Mouse (Mus musculus): Measurements from ENCODE around the gene Ebf4.
"Not testable (repeated sequence)": the region's sequence is repeated elsewhere in the genome, so short reads cannot be mapped to it uniquely, and the experiment has no call there.

Gene Ebf4

DNA sequence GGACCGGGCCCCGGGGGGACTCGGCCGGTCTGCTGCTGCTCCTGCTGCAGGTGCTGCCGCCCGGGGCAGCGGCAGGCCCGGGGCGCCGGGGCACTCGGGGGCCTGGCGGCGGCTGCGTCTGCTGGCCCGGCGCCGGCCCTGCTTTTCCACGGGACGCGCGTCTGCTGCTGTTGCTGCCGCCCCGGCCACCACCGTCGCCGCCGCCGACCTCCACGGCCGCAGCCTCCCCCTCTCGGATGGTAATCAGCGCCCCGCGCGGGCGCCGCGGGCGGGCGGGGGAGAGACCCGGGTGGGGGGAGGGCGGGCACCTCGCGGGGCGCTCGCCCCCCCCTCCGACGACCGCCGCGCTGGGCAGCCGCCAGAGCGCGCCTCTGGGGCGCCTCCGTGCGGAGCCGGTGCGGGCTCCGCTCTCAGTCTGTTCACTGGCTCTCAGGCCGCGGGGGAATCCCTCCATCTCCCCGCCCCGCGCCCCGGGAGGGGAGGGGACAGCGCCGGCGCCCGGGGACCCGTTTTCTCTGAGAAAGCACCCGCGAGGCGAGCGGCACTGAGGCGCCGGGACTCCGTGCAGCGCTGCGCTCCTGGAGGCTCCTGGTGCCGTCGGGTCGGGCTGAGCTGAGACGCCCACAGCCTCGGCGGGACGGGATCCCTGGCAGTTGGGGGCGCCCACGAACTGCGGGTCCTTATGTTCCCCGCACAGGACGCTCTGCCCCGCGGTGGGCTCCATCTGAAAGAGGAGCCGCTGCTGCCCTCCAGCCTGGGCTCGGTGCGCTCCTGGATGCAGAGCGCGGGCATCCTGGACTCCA is 563 bp downstream of the Ebf4 start:
- DNase-seq (ENCODE audit: low spot score in 2 of 2) = peak; percentile 15 to 20

GRCm38 (mm10) chr2:130296134-130296745 is 1.3 kb downstream of the Ebf4 start:
- DNase-seq (ENCODE audit: low spot score in 2 of 2) = no peak

- DNase-seq (ENCODE audit: low spot score in 2 of 2) = no peak
Measured at GRCm38 (mm10) chr2:130297580-130297979, 2.6 kb downstream of the Ebf4 start.

DNA sequence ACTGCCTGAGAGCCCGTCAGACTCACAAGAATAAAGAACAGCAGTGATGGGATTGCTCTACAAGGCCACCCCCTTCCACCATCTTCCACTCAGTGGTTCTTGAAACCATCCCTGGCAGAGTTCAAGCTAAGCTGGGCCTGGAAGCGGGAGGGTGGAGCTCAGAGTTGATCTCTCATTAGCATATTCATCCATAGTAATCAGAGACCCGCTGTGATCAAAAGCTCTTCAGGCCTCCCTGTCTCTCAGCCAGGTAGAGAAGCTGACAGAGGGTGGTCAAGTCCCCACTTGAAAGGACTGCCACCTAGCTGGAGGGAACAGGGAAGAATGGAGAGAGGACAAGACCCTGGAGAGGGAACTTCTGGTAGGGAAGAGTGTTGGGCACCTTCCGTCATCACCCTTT is 8.0 kb downstream of the Ebf4 start:
- DNase-seq (ENCODE audit: low spot score in 2 of 2) = no peak

DNA sequence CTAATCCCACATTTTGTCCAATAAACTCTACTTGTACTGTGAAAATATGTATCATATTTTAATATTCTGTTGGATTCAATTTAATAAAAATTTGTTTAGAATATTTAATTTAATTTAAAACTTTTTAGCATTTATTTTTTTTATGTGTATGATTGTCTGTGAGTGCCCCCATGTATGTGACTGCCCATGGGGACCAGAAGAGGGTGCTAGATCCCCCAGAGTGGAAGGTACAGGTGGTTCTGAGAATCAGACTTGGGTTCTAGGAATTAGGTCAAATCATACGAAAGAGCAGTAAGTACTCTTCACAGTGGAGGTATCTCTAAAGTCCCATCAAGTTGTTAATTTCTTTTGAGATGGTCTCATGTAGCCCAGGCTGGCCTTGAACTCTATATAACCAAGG is 32.1 kb downstream of the Ebf4 start:
- no peak for DNase-seq (ENCODE audit: low spot score in 2 of 2)

DNA sequence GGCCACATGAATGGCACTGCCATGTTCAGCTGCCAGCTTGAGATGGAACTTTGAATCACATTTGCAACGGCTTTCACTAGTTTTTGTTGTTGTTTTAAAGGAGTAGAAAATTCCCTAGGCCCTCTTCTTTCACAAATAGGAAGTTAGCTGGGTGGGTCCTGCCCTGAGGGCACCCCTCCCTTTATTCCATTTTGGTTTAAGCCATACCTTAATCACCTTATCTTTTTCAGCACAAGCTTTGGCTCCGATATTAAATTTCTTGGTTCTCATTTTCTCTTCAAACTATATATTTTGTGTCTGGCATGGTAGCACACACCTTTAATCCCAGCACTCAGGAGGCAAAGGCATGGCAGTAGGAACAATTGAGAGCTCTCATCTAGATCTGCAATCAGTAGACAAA is 34.5 kb downstream of the Ebf4 start:
- DNase-seq (ENCODE audit: low spot score in 2 of 2) = no peak

DNA sequence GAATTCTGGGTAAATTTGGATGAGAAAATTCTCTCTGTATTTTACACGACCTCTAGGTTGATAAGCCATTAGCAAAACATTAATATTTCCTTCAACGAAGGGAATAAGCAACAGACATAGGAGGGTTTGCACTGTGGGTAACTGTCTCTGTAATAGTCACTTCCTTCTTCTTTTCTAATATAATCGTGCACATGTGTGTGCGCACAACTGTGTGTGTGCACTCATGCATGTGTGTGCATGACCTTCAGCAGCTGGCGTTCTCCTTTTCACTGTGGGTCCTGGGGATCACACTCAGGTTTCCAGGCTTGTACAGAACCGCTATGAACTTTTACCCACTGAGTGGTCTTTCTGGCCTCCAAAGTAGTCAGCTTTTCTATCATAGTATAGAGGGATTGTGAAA is 40.1 kb downstream of the Ebf4 start:
- DNase-seq (ENCODE audit: low spot score in 2 of 2) = no peak

DNA sequence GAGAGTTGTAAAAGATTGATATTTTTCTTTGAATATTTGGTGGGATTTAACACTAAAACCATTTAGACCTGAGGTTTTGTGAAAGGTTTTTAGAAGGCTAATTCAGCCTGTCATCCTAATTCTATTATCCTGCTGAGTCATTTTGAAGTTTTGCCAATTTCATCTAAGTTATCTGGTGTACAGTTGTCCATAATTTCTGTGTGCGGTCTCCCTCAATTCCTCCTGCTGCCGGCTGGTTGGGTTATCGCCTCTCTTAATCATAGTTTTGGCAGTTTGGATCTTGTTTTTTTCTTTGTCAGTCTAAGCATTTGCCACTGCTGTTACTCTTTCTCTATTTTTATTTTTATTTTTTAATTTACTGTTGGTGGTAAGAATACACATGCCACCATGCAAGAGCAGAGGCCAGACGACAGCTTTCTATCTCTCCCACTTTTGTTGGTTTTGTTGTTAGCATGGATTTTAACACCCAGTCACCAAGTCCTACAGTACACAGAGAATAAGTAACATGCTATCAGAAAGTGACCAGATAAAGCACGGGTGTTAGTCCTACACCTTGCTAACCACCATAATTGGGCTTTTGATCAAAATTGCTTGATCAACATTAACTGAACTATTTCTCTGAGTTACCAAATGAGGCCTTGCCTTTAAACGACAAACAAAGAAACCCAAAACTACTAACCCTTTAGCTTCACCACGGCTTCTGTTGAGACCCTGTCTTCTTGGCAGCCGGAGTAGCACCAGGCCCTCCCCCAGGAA is 45.7 kb downstream of the Ebf4 start:
- no peak for DNase-seq (ENCODE audit: low spot score in 2 of 2)

DNA sequence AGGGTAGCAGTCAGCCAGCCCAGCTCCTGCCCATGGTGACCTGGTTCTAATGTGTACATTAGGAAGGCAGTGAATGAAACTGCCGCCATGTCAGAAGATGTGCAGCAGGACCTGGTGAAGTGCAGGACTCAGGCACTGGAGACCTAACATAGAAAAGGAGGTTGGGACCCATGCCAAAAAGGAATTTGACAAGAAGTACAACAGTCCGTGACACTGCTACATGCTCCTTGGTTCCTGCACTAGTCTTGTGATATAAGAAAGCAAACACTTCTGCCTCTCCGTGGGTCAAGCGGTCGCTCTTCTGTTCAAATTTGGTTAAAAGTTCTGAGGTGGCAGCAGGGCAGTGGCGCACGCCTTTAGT is 46.2 kb downstream of the Ebf4 start:
- no peak for DNase-seq (ENCODE audit: low spot score in 2 of 2)

DNA sequence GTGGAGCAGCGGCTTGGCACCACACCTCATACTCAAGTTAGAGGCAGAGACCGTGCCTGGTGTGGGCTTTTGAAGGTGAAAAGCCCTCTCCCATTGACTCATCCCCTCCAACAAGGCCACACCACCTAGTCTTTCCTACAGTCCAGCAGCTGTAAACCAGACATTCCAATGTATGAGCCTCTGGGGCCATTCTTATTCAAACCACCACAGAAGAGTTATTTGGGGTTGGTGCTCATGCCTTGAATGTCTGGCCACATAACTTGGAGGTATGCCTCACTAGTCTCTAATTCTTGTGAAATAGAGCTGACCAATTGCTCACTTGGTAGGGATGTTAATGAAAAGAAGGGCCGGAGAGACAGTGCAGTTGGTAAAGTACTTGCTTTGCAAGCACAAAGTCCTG is 55.4 kb downstream of the Ebf4 start:
- DNase-seq (ENCODE audit: low spot score in 2 of 2) = no peak

DNA sequence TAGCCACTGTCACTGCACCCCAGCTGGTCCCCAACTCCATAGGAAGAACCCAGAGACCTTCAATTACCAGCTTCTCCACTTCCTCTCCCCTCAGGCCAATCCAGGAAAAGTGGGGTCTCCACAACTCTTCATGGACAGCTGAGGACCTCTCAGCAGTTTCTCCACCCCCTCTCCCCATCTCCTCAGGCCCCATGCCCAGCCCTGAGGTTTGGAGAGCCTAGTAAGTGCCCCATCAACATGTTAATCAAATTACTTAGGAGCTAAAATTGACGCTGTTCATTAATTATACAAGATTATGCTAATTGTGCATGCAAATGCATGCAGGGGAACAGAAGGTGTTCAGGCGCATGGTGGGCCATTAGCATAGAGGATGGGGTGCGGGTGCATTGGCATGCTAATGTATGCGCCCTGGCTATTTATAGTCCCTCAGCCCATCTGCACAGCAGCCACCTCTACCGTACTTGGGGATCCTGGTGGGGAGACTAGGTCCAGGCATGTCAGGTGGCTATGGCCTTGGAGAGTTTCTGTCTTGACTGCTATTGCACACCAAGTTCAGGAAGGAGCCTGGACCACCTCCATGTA is 56.9 kb downstream of the Ebf4 start:
- no peak for DNase-seq (ENCODE audit: low spot score in 2 of 2)

DNA sequence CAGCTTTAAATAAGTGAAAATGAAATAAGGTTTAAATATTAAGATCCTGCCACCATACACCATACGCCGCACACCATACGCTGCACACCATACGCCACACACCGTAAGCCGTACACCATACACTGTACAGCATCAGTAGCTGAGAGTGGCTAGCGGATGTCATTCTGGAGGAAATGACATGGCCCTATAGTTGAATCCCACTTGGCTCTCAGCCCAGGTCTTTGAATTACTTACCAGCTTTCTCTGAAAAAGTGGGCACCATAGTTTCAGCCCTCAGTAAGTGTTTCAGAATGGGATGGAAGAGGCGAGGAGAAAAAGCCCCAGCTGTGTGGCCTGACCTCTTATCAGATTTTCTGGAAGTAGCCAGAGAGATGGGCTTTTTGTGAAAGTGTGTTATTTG is 58.4 kb downstream of the Ebf4 start:
- DNase-seq (ENCODE audit: low spot score in 2 of 2) = no peak

DNA sequence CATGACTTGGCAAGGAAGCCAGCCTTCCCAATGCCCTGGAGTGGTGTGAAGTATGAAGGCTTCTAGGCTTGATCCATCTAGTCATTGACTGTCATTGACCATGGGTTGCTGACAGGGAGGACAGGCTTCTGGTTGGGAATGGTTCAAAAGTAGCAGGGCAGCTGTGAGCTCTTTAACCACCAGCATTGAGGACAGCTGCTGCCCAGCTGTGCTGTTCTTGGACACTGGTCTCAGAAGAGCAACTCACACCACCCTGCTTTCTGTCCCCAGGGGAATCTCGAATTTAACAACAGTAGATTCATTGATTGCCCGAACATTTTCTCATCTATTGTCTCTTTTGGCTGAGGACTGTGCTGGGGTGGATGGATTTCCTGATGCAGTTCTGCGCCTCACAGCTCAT is 58.9 kb downstream of the Ebf4 start:
- no peak for DNase-seq (ENCODE audit: low spot score in 2 of 2)

GRCm38 (mm10) chr2:130357551-130357950 is 62.6 kb downstream of the Ebf4 start:
- DNase-seq (ENCODE audit: low spot score in 2 of 2) = no peak

GRCm38 (mm10) chr2:130358852-130359251 is 63.9 kb downstream of the Ebf4 start:
- DNase-seq (ENCODE audit: low spot score in 2 of 2) = no peak

- peak in 1 of 2 experiments; percentile 22 for DNase-seq (ENCODE audit: low spot score in 2 of 2)
Measured at GRCm38 (mm10) chr2:130362511-130363026, 67.6 kb downstream of the Ebf4 start.

- DNase-seq (ENCODE audit: low spot score in 2 of 2) = peak; percentile 22 to 34
Measured at GRCm38 (mm10) chr2:130365211-130366094, 70.5 kb downstream of the Ebf4 start.

GRCm38 (mm10) chr2:130367386-130367785 is 72.4 kb downstream of the Ebf4 start:
- no peak for DNase-seq (ENCODE audit: low spot score in 2 of 2)

GRCm38 (mm10) chr2:130373026-130373425 is 78.1 kb downstream of the Ebf4 start:
- not testable (repeated sequence) for DNase-seq (ENCODE audit: low spot score in 2 of 2)

- DNase-seq (ENCODE audit: low spot score in 2 of 2) = no peak
Measured at GRCm38 (mm10) chr2:130374951-130375350, 80.0 kb downstream of the Ebf4 start.

GRCm38 (mm10) chr2:130383205-130383604 is 88.2 kb downstream of the Ebf4 start:
- no peak for DNase-seq (ENCODE audit: low spot score in 2 of 2)

All from thymus, postnatal 10 days (tissue).